Mouse (Mus musculus): ENCODE measurements around the gene Nrip1.

The Nrip1 gene

DNA sequence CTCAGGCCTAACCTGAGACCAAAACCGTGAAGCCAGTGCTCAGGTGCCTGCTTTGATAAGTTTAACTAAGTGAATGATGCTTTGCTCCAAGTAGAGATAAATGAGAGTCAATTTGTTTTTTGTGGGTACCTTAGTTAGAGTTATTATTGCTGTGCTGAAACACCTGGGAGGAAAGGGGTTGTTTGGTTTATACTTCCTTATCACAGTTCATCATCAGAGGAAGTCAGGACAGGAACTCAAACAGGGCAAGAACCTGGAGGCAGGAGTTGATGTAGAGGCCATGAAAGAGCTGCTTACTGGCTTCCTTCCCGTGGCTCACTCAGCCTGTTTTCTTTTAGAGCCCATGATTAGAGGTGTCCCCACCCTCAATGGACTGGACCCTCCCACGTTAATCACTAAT is 89.8 kb downstream of the Nrip1 start:
- no peak for DNase-seq (ENCODE audit: extremely low spot score, low spot score)

- DNase-seq (ENCODE audit: extremely low spot score, low spot score): no peak
These were observed 91.8 kb downstream of the Nrip1 start for GRCm38 (mm10) chr16:76281850-76282249.

DNA sequence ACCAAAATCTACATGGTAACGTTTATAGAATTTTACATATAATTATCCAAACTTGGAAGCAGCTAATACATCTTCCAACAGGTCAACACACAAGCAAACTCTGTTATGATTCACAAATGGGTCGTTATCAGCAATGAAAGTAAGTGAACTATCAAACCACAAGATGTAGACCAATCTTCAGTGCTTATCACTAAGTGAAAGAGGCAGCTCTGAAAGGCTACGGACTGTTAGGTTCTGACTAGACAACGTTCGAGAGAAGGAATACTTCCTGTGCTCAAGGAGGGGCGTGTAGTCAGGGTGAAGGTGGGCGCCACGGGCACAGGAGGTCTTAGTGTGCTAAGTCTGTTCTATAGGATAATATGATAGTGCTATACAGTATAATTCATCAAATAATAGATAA is 93.3 kb downstream of the Nrip1 start:
- no peak for DNase-seq (ENCODE audit: extremely low spot score, low spot score)

DNA sequence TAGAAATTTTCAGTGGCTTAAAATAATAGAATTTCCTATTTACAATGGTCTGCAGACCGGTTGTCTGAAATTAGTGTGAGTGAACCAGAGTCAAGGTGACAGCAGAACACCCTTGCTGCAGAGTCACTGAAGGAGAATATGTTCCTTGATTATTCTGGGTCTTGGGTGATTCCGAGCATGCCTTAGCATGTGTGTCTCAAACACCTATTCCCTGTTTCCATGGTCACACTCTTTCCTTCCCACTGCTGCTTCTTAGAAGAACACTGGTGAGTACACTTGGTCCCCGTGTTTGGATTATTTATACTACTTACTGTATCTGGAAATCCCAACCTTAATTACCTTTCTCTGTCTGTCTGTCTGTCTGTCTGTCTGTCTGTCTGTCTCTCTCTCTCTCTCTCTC is 97.4 kb downstream of the Nrip1 start:
- DNase-seq (ENCODE audit: extremely low spot score, low spot score): no peak

- no peak for DNase-seq (ENCODE audit: extremely low spot score, low spot score)
These were observed 98.0 kb downstream of the Nrip1 start for GRCm38 (mm10) chr16:76275584-76275983.

DNA sequence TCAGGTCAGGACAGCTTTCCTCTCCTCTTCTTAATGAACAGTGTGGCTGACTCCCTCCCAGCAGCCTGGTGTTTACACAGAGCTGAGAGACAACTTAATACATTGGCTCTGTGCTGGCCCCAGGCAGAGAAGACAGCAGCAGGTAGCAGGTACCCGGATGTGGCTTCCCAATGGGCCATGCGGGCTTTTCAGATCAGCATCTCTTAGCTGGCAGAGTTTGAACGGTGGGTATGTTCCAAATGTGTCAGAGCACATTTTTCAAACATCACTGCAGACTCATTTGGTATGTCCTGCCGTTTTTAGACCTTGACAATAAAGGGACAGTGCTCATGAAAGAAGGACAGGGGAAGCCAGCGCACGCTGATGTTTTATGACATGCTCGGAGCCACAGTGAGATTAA is 98.5 kb downstream of the Nrip1 start:
- DNase-seq (ENCODE audit: extremely low spot score, low spot score): no peak

DNA sequence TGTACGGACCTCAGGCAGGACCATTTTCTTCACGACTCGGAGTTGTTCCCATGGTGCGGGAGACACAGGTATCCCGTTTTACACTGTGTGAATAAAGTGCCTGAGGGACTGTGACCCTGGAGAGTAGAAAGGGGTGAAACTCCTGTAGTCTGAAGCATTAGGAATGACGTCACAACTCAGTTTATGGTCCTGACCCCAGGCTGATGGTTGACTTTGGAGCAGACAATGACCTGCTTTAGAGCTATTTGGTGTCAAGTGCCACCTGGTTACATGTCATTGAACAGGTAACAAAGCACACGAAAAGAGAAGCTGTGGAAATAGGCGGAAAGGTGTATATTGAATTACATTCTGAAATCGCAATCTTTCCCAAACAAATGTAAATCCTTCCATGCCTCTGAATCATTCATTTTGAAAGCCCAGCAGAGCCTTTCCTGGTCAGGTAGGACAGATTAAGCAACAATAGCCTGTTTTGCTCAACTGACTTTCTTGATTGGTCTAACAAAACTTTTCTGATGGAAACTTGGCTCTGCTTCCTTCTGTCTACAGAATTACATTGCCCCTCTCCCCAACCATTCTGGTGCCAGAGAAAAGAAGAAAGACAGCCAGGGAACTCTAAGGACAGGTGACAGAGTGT is 106.9 kb downstream of the Nrip1 start:
- no peak for DNase-seq (ENCODE audit: extremely low spot score, low spot score)

DNA sequence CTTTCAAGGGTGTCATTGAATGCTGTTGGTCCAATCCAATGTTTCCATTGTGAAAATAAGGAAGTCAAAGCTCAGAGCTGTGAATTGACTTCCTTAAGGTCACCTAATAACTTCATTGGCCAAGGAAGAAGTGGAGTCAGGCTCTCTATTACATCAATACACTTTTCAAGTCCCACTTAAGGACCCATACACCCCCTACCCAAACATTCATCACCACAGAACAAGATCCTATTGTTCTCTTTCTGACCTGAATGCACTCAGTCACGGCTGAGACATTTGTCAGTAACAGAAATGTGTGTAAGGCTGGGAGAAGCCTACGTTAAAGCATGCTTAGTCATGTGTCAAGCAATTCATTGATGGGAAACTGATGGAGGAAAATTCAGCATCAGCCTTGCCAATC is 107.8 kb downstream of the Nrip1 start:
- DNase-seq (ENCODE audit: extremely low spot score, low spot score): no peak

GRCm38 (mm10) chr16:76265301-76265700 is 108.3 kb downstream of the Nrip1 start:
- DNase-seq (ENCODE audit: extremely low spot score, low spot score): no peak

DNA sequence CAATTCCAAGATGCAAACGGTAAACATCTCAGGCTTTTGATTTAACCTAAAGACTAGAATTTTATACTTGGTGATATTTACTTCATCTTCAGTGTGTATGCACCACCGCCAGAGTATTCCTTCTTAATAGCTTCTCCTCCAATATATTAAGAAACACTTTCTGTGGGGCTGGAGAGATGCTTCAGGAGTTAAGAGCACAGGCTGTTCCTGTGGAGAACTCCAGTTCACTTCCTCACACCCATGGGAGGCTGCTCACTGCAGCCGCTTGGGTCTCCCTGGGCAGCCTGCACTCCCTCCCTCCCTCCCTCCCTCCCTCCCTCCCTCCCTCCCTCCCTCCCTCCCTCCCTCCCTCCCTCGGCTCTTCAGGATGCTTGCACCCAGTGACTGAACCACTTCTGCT is 110.2 kb downstream of the Nrip1 start:
- no peak for DNase-seq (ENCODE audit: extremely low spot score, low spot score)

DNA sequence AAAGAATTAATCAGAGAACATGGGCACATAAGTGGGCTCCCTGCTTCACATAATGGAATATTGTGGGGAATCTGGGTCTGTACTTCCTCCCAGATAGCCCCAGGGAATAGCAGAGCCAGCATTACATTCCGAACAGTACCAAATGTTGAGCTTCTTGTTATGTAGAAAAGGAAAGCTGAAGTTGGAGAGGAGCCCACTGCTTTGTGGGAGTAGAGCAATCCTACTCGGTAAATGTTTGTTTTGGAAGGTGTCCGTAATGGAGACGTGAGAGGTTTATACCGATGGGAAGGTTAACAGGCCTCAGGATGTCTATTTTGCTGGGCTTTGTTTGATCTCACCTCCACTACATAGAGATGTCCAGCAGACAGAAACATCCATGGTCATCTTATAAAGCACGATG is 113.3 kb downstream of the Nrip1 start:
- no peak for DNase-seq (ENCODE audit: extremely low spot score, low spot score)

DNA sequence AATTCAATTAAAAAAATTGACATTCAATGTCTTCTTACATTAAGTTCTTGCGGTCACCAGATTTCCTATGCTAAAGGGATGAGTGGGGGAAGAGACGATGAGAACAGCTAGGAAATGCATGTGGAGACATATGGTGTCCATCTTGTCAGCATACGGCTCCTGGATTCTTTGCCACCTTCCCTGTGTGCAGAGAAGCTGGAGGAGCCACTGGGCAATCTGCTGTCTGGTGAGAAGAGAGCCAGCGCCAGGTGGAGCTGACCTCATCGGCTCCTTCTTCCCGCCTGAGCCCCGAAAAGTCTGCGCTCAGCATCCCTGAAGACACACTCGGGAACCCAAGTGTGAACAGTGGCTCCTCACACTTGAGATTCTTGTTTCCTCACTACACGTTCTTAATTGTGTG is 121.8 kb downstream of the Nrip1 start:
- no peak for DNase-seq (ENCODE audit: extremely low spot score, low spot score)

DNA sequence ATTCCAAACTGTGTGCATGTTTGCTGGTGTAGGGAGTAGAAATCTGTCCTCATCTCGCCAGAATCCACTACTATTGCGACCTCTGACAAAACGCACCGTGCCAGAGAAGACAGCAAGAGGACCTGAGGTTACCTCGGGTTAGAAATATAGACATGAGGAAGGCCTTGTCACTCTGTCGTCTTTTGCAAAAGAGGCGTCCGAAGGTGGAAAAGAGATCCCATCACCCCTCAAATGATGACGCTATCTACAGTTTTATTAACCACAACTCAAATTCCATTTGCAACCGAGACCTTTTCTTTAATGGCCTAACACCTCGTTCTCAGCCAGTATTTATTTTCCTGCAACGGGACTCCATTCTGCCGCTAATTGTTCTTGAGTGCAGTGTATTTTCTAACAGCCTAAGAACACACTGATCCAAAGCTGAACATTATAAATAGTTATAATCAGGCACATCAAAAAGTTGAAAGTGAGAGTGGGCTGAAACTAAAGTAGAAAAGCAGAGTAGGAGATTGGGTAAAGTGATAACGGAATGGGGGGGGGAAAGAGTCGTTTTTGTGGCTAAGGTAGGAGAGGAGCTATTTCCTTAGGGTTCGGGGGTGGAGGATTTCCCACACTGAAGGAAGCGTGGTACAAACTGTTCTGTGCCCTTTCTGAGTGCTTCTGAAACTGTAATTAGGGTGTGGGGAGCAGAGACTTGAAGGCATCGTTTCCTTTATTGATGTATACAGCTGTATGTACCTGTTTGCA is 124.1 kb downstream of the Nrip1 start:
- no peak for DNase-seq (ENCODE audit: extremely low spot score, low spot score)

DNA sequence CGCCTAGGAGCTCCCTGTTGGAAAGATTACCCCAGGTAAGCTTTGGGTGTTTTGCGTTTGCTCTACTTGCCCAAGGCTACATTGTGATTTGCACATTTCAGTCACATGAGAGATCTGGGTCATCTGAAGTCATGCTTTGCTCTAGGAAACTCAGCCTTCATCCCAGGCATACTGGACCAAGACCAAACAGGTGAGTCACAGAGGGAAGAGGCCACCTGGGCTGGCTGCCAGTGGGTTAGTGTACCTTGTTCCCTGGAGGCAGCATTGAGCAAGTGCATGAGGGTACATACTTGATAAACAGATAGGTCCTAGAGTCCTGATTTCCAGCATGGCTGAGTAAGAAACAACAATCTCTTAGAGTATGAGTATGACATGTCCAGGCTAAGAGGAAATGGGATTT is 130.8 kb downstream of the Nrip1 start:
- no peak for DNase-seq (ENCODE audit: extremely low spot score, low spot score)

- DNase-seq (ENCODE audit: extremely low spot score, low spot score): no peak
These were observed 132.4 kb downstream of the Nrip1 start for GRCm38 (mm10) chr16:76241266-76241665.

DNA sequence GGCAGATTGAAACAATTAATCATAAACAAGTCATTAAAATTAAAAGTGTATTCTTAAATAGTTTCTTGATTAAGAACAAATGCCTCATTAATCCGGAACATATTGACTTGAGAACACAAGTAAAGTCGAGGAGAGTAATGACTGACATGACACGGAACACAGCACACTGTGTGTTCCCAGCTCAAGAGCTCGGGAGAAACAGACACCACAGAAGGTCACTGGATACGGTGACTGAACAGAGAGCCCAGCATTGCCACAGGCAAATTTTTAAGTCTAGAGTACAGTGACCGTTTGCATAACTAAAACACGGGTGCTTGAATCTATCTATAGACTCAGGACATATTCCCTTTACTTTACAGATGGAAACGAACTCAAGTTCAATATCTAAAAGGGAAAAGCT is 134.3 kb downstream of the Nrip1 start:
- no peak for DNase-seq (ENCODE audit: extremely low spot score, low spot score)

DNA sequence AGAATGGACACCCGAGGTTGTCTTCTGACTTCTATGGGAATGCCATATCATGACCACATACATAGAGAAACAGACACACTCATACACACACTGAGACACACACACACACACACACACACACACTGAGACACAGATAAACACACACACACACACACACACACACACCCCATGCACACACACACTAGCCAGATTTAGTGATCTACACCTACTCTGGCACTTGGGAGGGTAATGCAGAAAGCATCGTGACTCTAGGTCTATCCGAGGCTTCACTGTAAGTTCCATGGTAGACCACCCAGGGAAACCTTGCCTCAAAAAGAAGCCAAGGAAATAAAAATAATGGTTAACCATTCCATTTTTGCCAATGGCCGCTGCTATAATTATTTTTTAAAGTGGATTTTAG is 134.8 kb downstream of the Nrip1 start:
- no peak for DNase-seq (ENCODE audit: extremely low spot score, low spot score)
